Mouse (Mus musculus): ENCODE measurements around the gene Pcyox1. TPM values are rescaled to one million over a fixed set of nuclear protein-coding genes. Genes with fewer than 3 reads are reported as not detected.

The Pcyox1 gene
- total and polyA plus RNA-seq, 2 experiments from 2014 or later: 44.5 to 44.7 TPM

GRCm38 (mm10) chr6:86398986-86399385 is 2.0 kb upstream of the Pcyox1 start:
- Histone ChIP-seq H3K27ac (ENCODE audit: low read depth) (no peak overlapping the region), H3K4me2 (ENCODE audit: low read depth, low read length) (no peak overlapping the region), H3K9me3 (replicated peaks; ENCODE audit: control insufficient read depth, low read length) (no peaks in the 10 kb centered on the region), H3K36me3 (replicated peaks; ENCODE audit: control insufficient read depth, insufficient read depth, low read length) (no peaks in the 10 kb centered on the region), H3K4me1 (ENCODE audit: control insufficient read depth, insufficient read depth) (peaks cover 24% of the 10 kb centered on the region), H3K4me3 (ENCODE audit: low read depth, low read length) (no peak overlapping the region), H3K27me3 (ENCODE audit: control insufficient read depth, insufficient read depth, low read length) (no peaks in the 10 kb centered on the region), H3K9ac (replicated peaks; ENCODE audit: low read depth, low read length) (no peak overlapping the region)
- no peak for ATAC-seq (ENCODE audit: insufficient read depth, low read depth)
- 76% methylated on average over 2 of the region's 2 CpGs for WGBS
- no peak for TF ChIP-seq CTCF (IDR thresholded peaks at IDR 0.05; ENCODE audit: low read depth)
- no peak for TF ChIP-seq EP300 (IDR thresholded peaks at IDR 0.05; ENCODE audit: low read depth)
- DNase-seq (ENCODE audit: low spot score): no peak

- WGBS: 2% methylated on average over 14 of the region's 14 CpGs
- no peak; the same call in 1 of the 2 replicates for ATAC-seq (ENCODE audit: insufficient read depth, low read depth)
- H3K9ac ChIP-seq (replicated peaks; ENCODE audit: low read depth, low read length): peak overlapping the region; percentile 66; the same call in 1 of the 2 replicates
Observed at GRCm38 (mm10) chr6:86397257-86397980, 465 bp upstream of the Pcyox1 start.

DNA sequence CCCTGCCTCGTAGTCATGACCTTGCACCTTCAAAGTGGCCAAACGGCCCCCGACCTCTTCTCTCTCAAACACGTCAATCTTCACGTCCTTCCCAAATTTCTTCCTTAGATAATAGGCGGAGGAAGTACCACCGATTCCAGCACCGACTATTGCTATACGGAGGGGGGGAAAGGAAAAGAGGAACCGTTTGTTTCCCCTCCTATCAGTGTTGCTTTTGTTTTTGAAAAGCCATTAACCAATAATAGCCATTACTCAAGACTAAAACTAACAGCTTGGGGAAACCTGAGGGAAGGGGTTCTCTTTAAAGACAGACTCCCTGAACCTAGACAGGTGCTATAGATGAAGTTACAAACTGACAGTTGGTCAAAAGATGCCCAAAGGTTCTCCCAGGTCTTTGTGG is 985 bp downstream of the Pcyox1 start:
- Histone ChIP-seq H3K27ac (ENCODE audit: low read depth) (peak overlapping the region; percentile 81), H3K4me2 (ENCODE audit: low read depth, low read length) (peak overlapping the region; percentile 74), H3K9me3 (replicated peaks; ENCODE audit: control insufficient read depth, low read length) (no peaks in the 10 kb centered on the region), H3K27me3 (ENCODE audit: control insufficient read depth, insufficient read depth, low read length) (no peaks in the 10 kb centered on the region), H3K36me3 (replicated peaks; ENCODE audit: control insufficient read depth, insufficient read depth, low read length) (peaks cover 16% of the 10 kb centered on the region), H3K4me3 (ENCODE audit: low read depth, low read length) (peak overlapping the region; percentile 78), H3K9ac (replicated peaks; ENCODE audit: low read depth, low read length) (peak overlapping the region; percentile 66), H3K4me1 (ENCODE audit: control insufficient read depth, insufficient read depth) (peaks cover 24% of the 10 kb centered on the region)
- WGBS: 24% methylated on average over 10 of the region's 10 CpGs
- no peak for ATAC-seq (ENCODE audit: insufficient read depth, low read depth)
- TF ChIP-seq CTCF (IDR thresholded peaks at IDR 0.05; ENCODE audit: low read depth) (no peak), EP300 (IDR thresholded peaks at IDR 0.05; ENCODE audit: low read depth) (no peak)
- DNase-seq (ENCODE audit: low spot score): no peak

More at GRCm38 (mm10) chr6:86397257-86397980, 465 bp upstream of the Pcyox1 start:
- Histone ChIP-seq H3K27ac (ENCODE audit: low read depth) (peak overlapping the region; percentile 81), H3K4me1 (ENCODE audit: control insufficient read depth, insufficient read depth) (peaks cover 24% of the 10 kb centered on the region), H3K27me3 (ENCODE audit: control insufficient read depth, insufficient read depth, low read length) (no peaks in the 10 kb centered on the region), H3K4me2 (ENCODE audit: low read depth, low read length) (peak overlapping the region; percentile 74), H3K4me3 (ENCODE audit: low read depth, low read length) (peak overlapping the region; percentile 78), H3K9me3 (replicated peaks; ENCODE audit: control insufficient read depth, low read length) (no peaks in the 10 kb centered on the region), H3K36me3 (replicated peaks; ENCODE audit: control insufficient read depth, insufficient read depth, low read length) (peaks cover 1% of the 10 kb centered on the region)
- TF ChIP-seq CTCF (IDR thresholded peaks at IDR 0.05; ENCODE audit: low read depth) (no peak), EP300 (IDR thresholded peaks at IDR 0.05; ENCODE audit: low read depth) (no peak)
- no peak for DNase-seq (ENCODE audit: low spot score)

DNA sequence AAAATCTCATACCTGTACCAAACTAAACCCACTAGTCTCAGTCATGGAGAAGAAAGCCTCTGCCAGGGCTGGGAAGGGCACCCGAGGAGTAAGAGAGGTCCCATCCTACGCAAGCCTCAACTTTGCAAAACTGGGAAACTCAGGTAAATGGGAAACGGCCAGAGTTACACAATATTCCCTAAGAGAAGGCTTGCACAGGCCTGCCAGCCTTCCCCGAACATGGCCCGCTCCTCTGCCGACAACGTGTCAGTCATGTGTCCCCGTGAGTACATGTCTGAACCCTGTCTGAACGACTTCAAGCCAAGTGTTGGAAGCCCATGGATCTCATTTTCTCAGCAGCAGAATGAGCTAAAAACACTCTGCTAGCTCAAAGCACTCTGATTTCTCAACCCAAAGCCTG is 1.9 kb downstream of the Pcyox1 start:
- no peak for ATAC-seq (ENCODE audit: insufficient read depth, low read depth)
- TF ChIP-seq EP300 (IDR thresholded peaks at IDR 0.05; ENCODE audit: low read depth): no peak
- TF ChIP-seq CTCF (IDR thresholded peaks at IDR 0.05; ENCODE audit: low read depth): no peak

GRCm38 (mm10) chr6:86394078-86394720 is 2.8 kb downstream of the Pcyox1 start:
- no peak for ATAC-seq (ENCODE audit: insufficient read depth, low read depth)
- DNase-seq (ENCODE audit: low spot score): no peak
- Histone ChIP-seq H3K9ac (replicated peaks; ENCODE audit: low read depth, low read length) (no peak overlapping the region), H3K9me3 (replicated peaks; ENCODE audit: control insufficient read depth, low read length) (no peaks in the 10 kb centered on the region), H3K4me2 (ENCODE audit: low read depth, low read length) (no peak overlapping the region), H3K27me3 (ENCODE audit: control insufficient read depth, insufficient read depth, low read length) (no peaks in the 10 kb centered on the region), H3K27ac (ENCODE audit: low read depth) (no peak overlapping the region), H3K4me3 (ENCODE audit: low read depth, low read length) (no peak overlapping the region), H3K36me3 (replicated peaks; ENCODE audit: control insufficient read depth, insufficient read depth, low read length) (peaks cover 33% of the 10 kb centered on the region), H3K4me1 (ENCODE audit: control insufficient read depth, insufficient read depth) (peaks cover 24% of the 10 kb centered on the region)
- 87% methylated on average over 17 of the region's 17 CpGs for WGBS
- no peak for TF ChIP-seq EP300 (IDR thresholded peaks at IDR 0.05; ENCODE audit: low read depth)
- no peak for TF ChIP-seq CTCF (IDR thresholded peaks at IDR 0.05; ENCODE audit: low read depth)

More for the DNA sequence above, 1.9 kb downstream of the Pcyox1 start:
- H3K9me3 ChIP-seq (replicated peaks; ENCODE audit: control insufficient read depth, low read length): no peaks in the 10 kb centered on the region
- H3K4me3 ChIP-seq (ENCODE audit: low read depth, low read length): no peak overlapping the region
- WGBS: 66% methylated on average over 9 of the region's 9 CpGs
- peaks cover 25% of the 10 kb centered on the region for H3K36me3 ChIP-seq (replicated peaks; ENCODE audit: control insufficient read depth, insufficient read depth, low read length)
- H3K4me2 ChIP-seq (ENCODE audit: low read depth, low read length): 0 out of 2 replicates have a peak overlapping the region, but pooled peaks have one; percentile 15
- H3K9ac ChIP-seq (replicated peaks; ENCODE audit: low read depth, low read length): no peak overlapping the region
- DNase-seq (ENCODE audit: low spot score): no peak
- no peak overlapping the region for H3K27ac ChIP-seq (ENCODE audit: low read depth)
- peaks cover 24% of the 10 kb centered on the region for H3K4me1 ChIP-seq (ENCODE audit: control insufficient read depth, insufficient read depth)
- H3K27me3 ChIP-seq (ENCODE audit: control insufficient read depth, insufficient read depth, low read length): no peaks in the 10 kb centered on the region
